Mouse (Mus musculus) heart, postnatal 0 days (tissue): ENCODE measurements around the gene Kif5c. TPM values are rescaled to one million over a fixed set of nuclear protein-coding genes. Genes with fewer than 3 reads are reported as not detected.
A peak's percentile ranks its signal among the peaks of the same experiment; 100 is the strongest.

Source experiments
- ATAC-seq: fragments of 200-750 bp; cut with Nextera tagmentation; 2 replicates; pipeline ENCODE4 v1.8.0; 2017; ENCODE audit warnings: low read depth, moderate number of reproducible peaks, moderate library complexity; ENCODE audit not compliant: insufficient read depth
- DNase-seq: peaks from one replicate; pipeline ENCODE4 v3.0.0-alpha.2; 2016; ENCODE audit warnings: low spot score
- H3K27ac ChIP-seq: fragments of 300-500 bp; sonication (generic); 2 replicates; pipeline ENCODE4 v1.5.1; 2014; ENCODE audit warnings: low read depth, mild to moderate bottlenecking
- H3K27me3 ChIP-seq: fragments of 300-500 bp; sonication (generic); 2 replicates; pipeline ENCODE4 v1.6.1; 2014; ENCODE audit warnings: low read length, mixed read lengths; ENCODE audit not compliant: control insufficient read depth, insufficient read depth
- H3K36me3 ChIP-seq: fragments of 300-500 bp; sonication (generic); replicated peaks from 2 replicates; pipeline ENCODE4 v1.6.1; 2014; ENCODE audit warnings: low read length, mixed read lengths; ENCODE audit not compliant: control insufficient read depth, insufficient read depth
- H3K4me1 ChIP-seq: fragments of 300-500 bp; sonication (generic); 2 replicates; pipeline ENCODE4 v1.6.1; 2014; ENCODE audit warnings: antibody characterized with exemption; ENCODE audit not compliant: control insufficient read depth, insufficient read depth
- H3K4me2 ChIP-seq: fragments of 300-500 bp; sonication (generic); 2 replicates; pipeline ENCODE4 v1.6.1; 2014; ENCODE audit warnings: low read depth, mild to moderate bottlenecking, low read length, moderate library complexity
- H3K4me3 ChIP-seq: fragments of 300-500 bp; sonication (generic); 2 replicates; pipeline ENCODE4 v1.5.1; 2014; ENCODE audit warnings: low read depth, low read length
- H3K9ac ChIP-seq: fragments of 300-500 bp; sonication (generic); replicated peaks from 2 replicates; pipeline ENCODE4 v1.6.1; 2014; ENCODE audit warnings: low read depth, low read length, mixed read lengths
- H3K9me3 ChIP-seq: fragments of 300-500 bp; sonication (generic); replicated peaks from 2 replicates; pipeline ENCODE4 v1.6.1; 2016; ENCODE audit warnings: low read length; ENCODE audit not compliant: control insufficient read depth
- CTCF ChIP-seq: IDR thresholded peaks from 2 replicates; pipeline ENCODE4 v1.5.1; 2016; ENCODE audit warnings: antibody characterized with exemption, control low read depth, low read depth
- EP300 ChIP-seq: IDR thresholded peaks from 2 replicates; pipeline ENCODE4 v1.6.1; 2016; ENCODE audit warnings: antibody characterized with exemption, low read depth
- WGBS: fragments of 180-500 bp; shearing (Covaris S2); extraction: QIAGEN DNeasy Blood & Tissue Kit; methylation state at CpG from one replicate; pipeline ENCODE4 v1.1.7; 2014; 5-methylcytosine and 5-hydroxymethylcytosine counted together
- polyA plus RNA-seq: library from polyadenylated mRNA; unstranded; fragments of >200 nt; fragmentation: Nextera tagmentation; extraction: Ambion mirVana; gene quantifications from 2 replicates; pipeline ENCODE4 v1.2.1, GENCODE M21; 2015
- total RNA-seq: library from RNA; depleted of rRNA; stranded (reverse); fragments of >200 nt; gene quantifications from 2 replicates; pipeline ENCODE4 v1.2.3, GENCODE M21; 2014; ENCODE audit warnings: low replicate concordance

Gene Kif5c
- total and polyA plus RNA-seq, 2 experiments from 2014 or later: 0.34 to 0.76 TPM

GRCm38 (mm10) chr2:49752211-49752607 is 133.1 kb downstream of the Kif5c start:
- Histone ChIP-seq H3K4me1 (peaks cover 13% of the 10 kb centered on the region), H3K9ac (no peak overlapping the region), H3K27ac (no peak overlapping the region), H3K9me3 (no peaks in the 10 kb centered on the region), H3K4me2 (no peak overlapping the region), H3K36me3 (no peaks in the 10 kb centered on the region), H3K27me3 (no peaks in the 10 kb centered on the region), H3K4me3 (no peak overlapping the region)
- ATAC-seq: no peak
- WGBS: 70% methylated on average over 8 of the region's 8 CpGs
- DNase-seq: no peak
- TF ChIP-seq EP300 (no peak), CTCF (no peak)

GRCm38 (mm10) chr2:49753062-49753461 is 134.0 kb downstream of the Kif5c start:
- Histone ChIP-seq H3K4me1 (peaks cover 13% of the 10 kb centered on the region), H3K27me3 (no peaks in the 10 kb centered on the region), H3K27ac (no peak overlapping the region), H3K9ac (no peak overlapping the region), H3K4me3 (no peak overlapping the region), H3K36me3 (no peaks in the 10 kb centered on the region), H3K9me3 (no peaks in the 10 kb centered on the region), H3K4me2 (no peak overlapping the region)
- WGBS: 78% methylated on average over 3 of the region's 3 CpGs
- ATAC-seq (no peak), DNase-seq (no peak)
- TF ChIP-seq EP300 (no peak), CTCF (no peak)

- 47% methylated on average over 2 of the region's 2 CpGs for WGBS
- TF ChIP-seq EP300: no peak
- TF ChIP-seq CTCF: no peak
- Histone ChIP-seq H3K4me3 (no peak overlapping the region), H3K9me3 (no peaks in the 10 kb centered on the region), H3K36me3 (no peaks in the 10 kb centered on the region), H3K27ac (no peak overlapping the region), H3K27me3 (no peaks in the 10 kb centered on the region), H3K9ac (no peak overlapping the region), H3K4me1 (peaks cover 9% of the 10 kb centered on the region), H3K4me2 (no peak overlapping the region)
- DNase-seq (no peak), ATAC-seq (no peak)
These were observed 136.0 kb downstream of the Kif5c start for GRCm38 (mm10) chr2:49755054-49755453.

GRCm38 (mm10) chr2:49757616-49758015 is 138.5 kb downstream of the Kif5c start:
- Histone ChIP-seq H3K27me3 (no peaks in the 10 kb centered on the region), H3K4me3 (no peak overlapping the region), H3K9ac (no peak overlapping the region), H3K4me2 (no peak overlapping the region), H3K4me1 (no peaks in the 10 kb centered on the region), H3K27ac (no peak overlapping the region), H3K9me3 (no peaks in the 10 kb centered on the region), H3K36me3 (no peaks in the 10 kb centered on the region)
- DNase-seq (no peak), ATAC-seq (no peak)
- TF ChIP-seq EP300: no peak
- no peak for TF ChIP-seq CTCF
- WGBS: 83% methylated on average over 7 of the region's 7 CpGs

GRCm38 (mm10) chr2:49764331-49764946 is 145.3 kb downstream of the Kif5c start:
- TF ChIP-seq EP300 (no peak), CTCF (peak; percentile 82)
- 44% methylated on average over 7 of the region's 7 CpGs for WGBS
- Histone ChIP-seq H3K9ac (no peak overlapping the region), H3K27ac (no peak overlapping the region), H3K4me3 (no peak overlapping the region), H3K36me3 (no peaks in the 10 kb centered on the region), H3K27me3 (no peaks in the 10 kb centered on the region), H3K4me1 (no peaks in the 10 kb centered on the region), H3K4me2 (no peak overlapping the region), H3K9me3 (no peaks in the 10 kb centered on the region)
- ATAC-seq: no peak
- peak; percentile 63 for DNase-seq

GRCm38 (mm10) chr2:49768916-49769315 is 149.8 kb downstream of the Kif5c start:
- Histone ChIP-seq H3K4me1 (no peaks in the 10 kb centered on the region), H3K9me3 (no peaks in the 10 kb centered on the region), H3K27me3 (no peaks in the 10 kb centered on the region), H3K4me2 (no peak overlapping the region), H3K36me3 (no peaks in the 10 kb centered on the region), H3K27ac (no peak overlapping the region), H3K4me3 (no peak overlapping the region), H3K9ac (no peak overlapping the region)
- TF ChIP-seq CTCF: no peak
- no peak for TF ChIP-seq EP300
- 80% methylated on average over 2 of the region's 2 CpGs for WGBS
- ATAC-seq (no peak), DNase-seq (no peak)
